Mouse (Mus musculus) heart, embryonic 13.5 days (tissue): Measurements from ENCODE around the gene Nrxn1. TPM values are rescaled to one million over a fixed set of nuclear protein-coding genes. Genes with fewer than 3 reads are reported as not detected.

Experiments used
- ATAC-seq: fragments of 200-750 bp; cut with Nextera tagmentation; 2 replicates; pipeline ENCODE4 v1.8.0; 2017; ENCODE audit warnings: moderate TSS enrichment; ENCODE audit not compliant: insufficient number of reproducible peaks, low FRiP score, low TSS enrichment; ENCODE audit errors: extremely low read depth
- H3K27ac ChIP-seq: fragments of 300-500 bp; sonication (generic); replicated peaks from 2 replicates; pipeline ENCODE4 v1.5.1; 2015; ENCODE audit warnings: moderate library complexity, mild to moderate bottlenecking, inconsistent platforms
- H3K27me3 ChIP-seq: fragments of 300-500 bp; sonication (generic); replicated peaks from 2 replicates; pipeline ENCODE4 v1.6.1; 2015; ENCODE audit warnings: mild to moderate bottlenecking, inconsistent platforms
- H3K36me3 ChIP-seq: fragments of 300-500 bp; sonication (generic); 2 replicates; pipeline ENCODE4 v1.6.1; 2015; ENCODE audit warnings: mild to moderate bottlenecking, inconsistent platforms
- H3K4me1 ChIP-seq: fragments of 300-500 bp; sonication (generic); 2 replicates; pipeline ENCODE4 v1.6.1; 2015; ENCODE audit warnings: inconsistent platforms
- H3K4me2 ChIP-seq: fragments of 300-500 bp; sonication (generic); 2 replicates; pipeline ENCODE4 v1.6.1; 2015; ENCODE audit warnings: inconsistent platforms, mild to moderate bottlenecking, moderate library complexity
- H3K4me3 ChIP-seq: fragments of 300-500 bp; sonication (generic); 2 replicates; pipeline ENCODE4 v1.5.1; 2015; ENCODE audit warnings: moderate library complexity, mild to moderate bottlenecking, inconsistent platforms
- H3K9ac ChIP-seq: fragments of 300-500 bp; sonication (generic); 2 replicates; pipeline ENCODE4 v1.6.1; 2015; ENCODE audit warnings: inconsistent platforms, mild to moderate bottlenecking, moderate library complexity
- H3K9me3 ChIP-seq: fragments of 300-500 bp; sonication (generic); 2 replicates; pipeline ENCODE4 v1.6.1; 2016; ENCODE audit warnings: inconsistent platforms
- WGBS: fragments of 180-500 bp; shearing (Covaris S2); methylation state at CpG from one replicate; pipeline ENCODE4 v1.1.7; 2015; ENCODE audit warnings: mixed read lengths; 5-methylcytosine and 5-hydroxymethylcytosine counted together
- microRNA-seq: library from miRNA; unstranded; fragments of <30 nt; microRNA quantifications from one replicate; pipeline ENCODE4, GENCODE M21; 2016
- polyA plus RNA-seq: library from polyadenylated mRNA; unstranded; fragments of >200 nt; fragmentation: Nextera tagmentation; extraction: Ambion mirVana; gene quantifications from 2 replicates; pipeline ENCODE4 v1.2.1, GENCODE M21; 2015

The Nrxn1 gene
- polyA plus RNA-seq, 1 experiment from 2014 or later: 1.8 TPM

GRCm38 (mm10) chr17:90011761-90012160 lies 1081.1 kb downstream of the Nrxn1 start:
- 84% methylated on average over 1 of the region's 1 CpGs for WGBS
- Histone ChIP-seq H3K4me2 (no peak overlapping the region), H3K27ac (no peak overlapping the region), H3K4me3 (no peak overlapping the region), H3K4me1 (peaks cover 13% of the 10 kb centered on the region), H3K27me3 (no peaks in the 10 kb centered on the region), H3K9me3 (no peaks in the 10 kb centered on the region), H3K36me3 (no peaks in the 10 kb centered on the region), H3K9ac (no peak overlapping the region)
- no peak for ATAC-seq

DNA sequence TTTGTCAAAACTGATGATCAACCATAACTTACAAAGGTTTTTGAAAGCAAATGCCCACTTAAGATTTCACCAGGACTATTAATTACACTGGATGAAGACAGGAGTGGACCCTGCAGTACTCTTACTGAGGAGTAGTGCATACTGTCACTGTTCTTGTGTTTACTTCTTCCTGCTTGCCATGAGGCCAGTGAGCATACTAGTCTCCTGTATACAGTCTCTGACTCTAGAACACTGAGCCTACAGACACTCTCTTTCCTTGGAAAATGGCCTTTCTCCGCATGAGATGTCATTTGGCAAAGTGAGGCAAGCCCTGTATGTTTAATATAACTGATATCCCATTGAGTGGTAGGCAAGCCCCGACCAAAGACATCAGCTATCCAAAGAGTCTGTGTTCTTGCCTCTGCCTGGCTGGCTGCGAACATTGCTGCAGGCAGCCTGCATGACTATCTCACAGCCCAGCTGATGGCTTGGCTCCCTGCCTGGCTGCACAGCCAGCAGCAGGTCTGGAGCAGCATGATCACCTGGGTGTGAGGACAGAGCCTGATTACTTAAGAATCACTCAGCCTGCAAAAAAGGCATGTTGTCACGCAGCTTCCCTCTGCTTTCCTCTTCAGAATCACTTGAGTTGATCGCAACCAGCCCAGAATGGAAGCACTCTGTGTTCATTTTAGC lies 1085.3 kb downstream of the Nrxn1 start:
- WGBS: 20% methylated on average over 5 of the region's 5 CpGs
- no peak overlapping the region for H3K9ac ChIP-seq
- H3K4me1 ChIP-seq: peaks cover 13% of the 10 kb centered on the region
- no peak overlapping the region for H3K4me3 ChIP-seq
- H3K27ac ChIP-seq: 0 out of 2 replicates have a peak overlapping the region, but pooled peaks have one; percentile 21
- H3K36me3 ChIP-seq: no peaks in the 10 kb centered on the region
- no peak for ATAC-seq
- H3K27me3 ChIP-seq: no peaks in the 10 kb centered on the region
- peak overlapping the region; percentile 51 for H3K4me2 ChIP-seq
- H3K9me3 ChIP-seq: no peaks in the 10 kb centered on the region

- Histone ChIP-seq H3K36me3 (no peaks in the 10 kb centered on the region), H3K4me2 (no peak overlapping the region), H3K4me1 (no peaks in the 10 kb centered on the region), H3K27me3 (no peaks in the 10 kb centered on the region), H3K27ac (no peak overlapping the region), H3K4me3 (no peak overlapping the region), H3K9me3 (no peaks in the 10 kb centered on the region), H3K9ac (no peak overlapping the region)
- WGBS: 68% methylated on average over 4 of the region's 4 CpGs
- ATAC-seq: no peak
Observed at GRCm38 (mm10) chr17:89990651-89991050, 1102.2 kb downstream of the Nrxn1 start.

Small RNA genes within 50 kb of the gene (microRNA-seq; reads per million reads assigned to microRNA genes)
- gene Gm24510 (not detected), gene Gm27475 (not detected), gene Gm47307 (not detected)
